Mouse (Mus musculus): ENCODE data around the gene Gm8011.
"Not testable (repeated sequence)": the region's sequence is repeated elsewhere in the genome, so short reads cannot be mapped to it uniquely, and the experiment has no call there.

Gm8011 gene

GRCm38 (mm10) chr14:42463581-42463980 is at the start of gene Gm8011:
TSS of gene Gm8011 (plus strand) at chr14:42463881.
- not testable (repeated sequence) for DNase-seq (ENCODE audit: low read depth, low spot score)

- DNase-seq (ENCODE audit: low read depth, low spot score), result not testable (repeated sequence)
Measured at GRCm38 (mm10) chr14:42439573-42439972, 24.1 kb upstream of the Gm8011 start, which contains the start of gene Gm8005. TSS of gene Gm8005 (minus strand) at chr14:42439673.

- not testable (repeated sequence) for DNase-seq (ENCODE audit: low read depth, low spot score)
Measured at GRCm38 (mm10) chr14:42502249-42502648, 38.6 kb downstream of the Gm8011 start, which contains the start of gene Gm8020. TSS of gene Gm8020 (minus strand) at chr14:42502349.

Data from skeletal muscle tissue, adult 2 months (tissue).